Mouse (Mus musculus): ENCODE results near the gene Htra3. TPM values are rescaled to one million over a fixed set of nuclear protein-coding genes. Genes with fewer than 3 reads are reported as not detected.
A peak's percentile ranks its signal among the peaks of the same experiment; 100 is the strongest.

The Htra3 gene
- total RNA-seq, 2 experiments from 2014 or later = 35.0 to 71.4 TPM

DNA sequence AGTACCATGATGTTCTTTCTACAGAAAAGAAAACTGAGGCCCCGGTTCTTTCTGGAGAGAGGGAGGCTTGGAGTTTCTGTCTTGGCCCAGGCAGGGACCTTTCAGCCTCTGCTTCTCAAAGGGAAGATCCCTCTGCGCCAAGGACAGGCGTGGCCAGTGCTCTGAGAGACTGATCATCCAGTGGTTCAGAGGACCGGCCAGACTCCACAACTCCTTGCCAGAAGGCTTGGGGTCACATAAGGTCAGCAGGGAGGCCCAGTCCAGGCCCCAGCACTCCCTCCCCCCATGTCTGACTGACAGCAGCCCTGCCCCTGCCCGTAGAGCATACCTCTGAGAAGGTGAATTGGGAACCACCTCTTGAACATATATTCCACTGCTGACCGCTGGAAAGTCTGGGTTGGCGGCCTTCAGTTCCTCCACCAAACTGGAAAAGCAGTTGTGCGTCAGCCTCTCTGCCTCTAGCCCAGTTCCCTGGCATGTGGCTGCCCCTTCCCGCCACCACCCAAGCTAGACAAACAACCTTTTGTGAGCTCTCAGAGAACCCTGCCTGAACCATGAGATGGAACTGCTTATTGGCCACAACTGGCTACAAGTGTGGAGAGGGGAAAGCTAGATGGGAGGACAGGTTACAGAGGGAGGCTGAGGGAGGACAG is 25.7 kb downstream of the Htra3 start:
- DNase-seq = peak in 1 of 2 experiments; percentile 52

DNA sequence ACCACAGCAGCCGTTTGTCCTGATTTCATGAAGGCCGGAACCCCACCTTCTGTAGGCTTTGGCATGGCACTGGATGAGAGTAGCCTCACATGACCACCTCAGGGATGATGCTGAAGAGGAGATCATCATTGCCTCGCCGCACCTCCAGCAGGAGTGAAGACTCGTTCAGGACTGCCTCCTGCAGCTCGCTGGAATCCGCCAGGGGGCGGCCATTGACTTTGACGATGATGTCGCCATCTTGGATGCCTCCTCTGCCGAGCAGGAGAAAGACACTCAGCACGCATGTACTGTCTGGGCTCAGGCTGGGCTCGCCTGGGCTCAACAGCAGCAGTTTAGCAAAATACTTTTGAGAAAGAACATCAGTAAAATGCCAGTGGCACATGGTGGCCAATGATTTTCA is 26.7 kb downstream of the Htra3 start:
- DNase-seq = no peak

DNA sequence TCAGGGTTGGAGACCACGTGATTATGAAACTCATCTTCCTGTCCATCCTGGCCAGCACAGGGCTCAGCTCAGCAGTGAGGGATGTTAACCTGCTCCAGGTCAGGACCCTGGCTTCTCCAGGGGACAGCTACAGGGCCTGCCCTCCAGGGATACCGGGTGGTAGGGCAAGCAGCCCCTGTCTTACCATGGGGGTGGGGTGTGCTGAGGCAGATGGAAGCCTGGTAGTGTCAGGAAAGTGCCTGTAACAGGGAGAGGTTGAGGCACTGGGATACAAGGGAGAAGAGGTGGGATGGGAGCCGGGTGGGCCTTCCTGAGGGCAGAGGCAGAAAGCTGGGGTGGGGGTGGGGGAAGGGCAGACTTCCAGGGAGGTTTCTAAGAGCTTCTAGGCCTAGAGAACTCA is 27.3 kb downstream of the Htra3 start:
- DNase-seq = no peak

GRCm38 (mm10) chr5:35648230-35648629 is 31.4 kb downstream of the Htra3 start:
- DNase-seq = no peak

DNA sequence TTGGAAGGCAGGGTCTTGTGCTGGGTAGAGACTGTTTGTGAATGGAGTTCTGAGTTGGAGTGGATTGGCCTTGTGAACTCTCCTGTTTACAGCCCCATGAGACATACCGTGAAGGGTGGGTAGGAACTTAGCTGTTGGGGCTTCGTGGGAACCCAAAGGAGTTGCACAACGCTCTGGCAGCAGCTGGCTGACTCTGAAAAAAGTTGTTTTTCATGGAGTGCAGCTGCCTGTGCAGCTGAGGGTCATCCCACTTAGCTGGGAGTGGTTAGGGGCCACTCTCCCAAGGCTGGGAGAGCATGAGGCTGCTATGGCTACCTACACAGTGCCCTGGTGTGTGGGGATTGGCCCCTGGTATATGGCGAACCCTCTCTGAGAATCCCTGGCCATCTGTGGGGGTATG is 32.0 kb downstream of the Htra3 start:
- DNase-seq = peak; percentile 45 to 49

DNA sequence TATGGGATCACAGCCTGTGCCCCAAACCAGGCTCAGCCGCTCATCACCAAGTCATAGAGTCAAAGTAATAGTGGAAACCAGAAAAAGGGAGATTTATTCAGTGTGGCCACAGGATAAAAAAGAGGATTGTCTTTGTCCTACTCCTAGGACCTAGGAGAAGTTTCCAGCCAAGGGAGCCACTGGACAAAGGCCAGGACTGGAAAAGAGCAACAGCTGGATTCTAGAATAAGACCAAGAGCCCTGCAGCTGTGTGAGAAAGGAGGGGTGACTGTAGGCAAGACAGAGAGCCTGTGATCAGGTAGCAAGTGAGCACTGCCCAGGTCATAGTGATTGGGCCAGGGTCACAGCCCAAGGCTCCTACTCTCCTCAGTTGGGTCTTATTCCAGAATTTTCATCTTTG is 32.7 kb downstream of the Htra3 start:
- DNase-seq = no peak

DNA sequence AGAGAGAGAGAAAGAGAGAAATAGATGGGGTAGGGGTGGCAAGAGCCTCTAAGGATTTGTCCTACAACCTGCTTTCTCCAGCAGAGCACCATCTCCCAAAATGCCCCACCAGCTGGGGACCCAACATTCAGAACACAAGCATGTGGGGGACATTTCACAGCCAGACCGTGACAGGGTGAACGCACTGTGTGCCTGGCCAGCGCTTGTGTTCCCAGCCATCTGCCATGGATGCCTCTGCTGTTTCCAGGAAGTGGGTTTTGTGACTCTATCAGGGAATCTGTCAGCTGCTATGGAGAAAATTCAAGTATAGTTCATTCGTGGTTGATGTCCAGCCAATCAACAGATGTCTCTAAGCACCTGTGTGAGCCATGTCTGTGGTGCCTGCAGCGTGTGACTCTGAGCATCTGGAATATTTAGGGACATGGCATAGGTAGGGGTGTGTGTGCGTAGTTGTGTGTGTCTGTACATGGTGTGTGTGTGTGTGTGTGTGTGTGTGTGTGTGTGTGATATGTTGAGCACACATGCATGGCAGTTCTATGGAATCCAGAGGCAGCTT is 33.6 kb downstream of the Htra3 start:
- DNase-seq = no peak

- no peak for DNase-seq
Observed at GRCm38 (mm10) chr5:35644082-35644481, 35.5 kb downstream of the Htra3 start.

DNA sequence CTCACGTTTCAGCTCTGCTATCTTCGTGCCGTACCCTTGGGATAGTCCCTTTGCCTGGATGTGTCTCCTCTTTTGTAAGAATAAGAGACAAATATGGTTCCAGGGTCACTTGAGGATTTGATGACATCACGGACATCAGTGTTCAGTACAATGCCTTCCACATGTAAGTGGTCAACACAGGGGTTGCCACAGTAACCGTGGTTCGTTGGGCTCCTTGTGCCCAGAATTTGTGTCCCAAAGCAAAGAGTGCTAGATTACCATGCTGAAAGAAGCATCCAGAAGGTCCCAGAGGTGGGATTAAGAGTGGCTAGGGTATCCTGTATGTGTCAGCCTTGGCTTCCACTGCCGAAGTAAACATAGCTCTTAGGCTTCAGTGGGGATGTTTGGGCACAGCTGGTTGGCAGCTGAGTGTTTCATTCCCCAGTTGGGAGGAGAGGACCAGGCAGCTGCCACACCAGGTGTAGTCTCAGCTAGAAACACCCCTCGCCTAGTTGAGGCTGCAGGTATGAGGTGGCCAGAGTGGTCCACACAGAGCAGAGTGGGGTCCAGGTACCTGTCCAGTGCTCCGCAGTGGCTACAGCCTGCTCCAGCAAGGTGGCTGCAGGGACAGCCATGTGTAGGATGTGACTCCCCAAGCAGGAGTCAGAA is 36.1 kb downstream of the Htra3 start:
- no peak for DNase-seq

GRCm38 (mm10) chr5:35641961-35642584 is 37.5 kb downstream of the Htra3 start:
- no peak for DNase-seq

DNA sequence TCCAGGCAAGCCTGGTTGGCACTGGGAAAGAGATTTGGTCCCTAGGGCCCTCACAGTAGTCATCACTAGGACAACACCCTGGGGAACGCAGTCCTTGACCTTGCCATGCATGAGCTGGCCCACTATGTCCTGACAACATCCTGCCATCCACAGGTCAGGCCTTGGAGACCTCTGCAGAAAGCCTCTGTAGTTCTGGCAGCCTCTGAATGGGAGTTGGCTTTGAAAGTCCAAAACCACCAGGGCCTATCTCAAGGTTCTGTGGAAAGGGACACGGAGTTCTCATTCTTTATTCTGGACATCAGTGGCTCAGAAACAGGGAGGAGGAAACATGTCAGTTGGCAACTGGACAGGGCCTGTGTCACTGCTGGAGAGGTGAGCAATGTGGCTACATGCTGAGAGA is 43.6 kb downstream of the Htra3 start:
- peak; percentile 84 to 86 for DNase-seq

- peak in 1 of 2 experiments; percentile 34 for DNase-seq
Observed at GRCm38 (mm10) chr5:35632841-35633240, 46.7 kb downstream of the Htra3 start.

- DNase-seq = no peak
Observed at GRCm38 (mm10) chr5:35631755-35632154, 47.8 kb downstream of the Htra3 start.

DNA sequence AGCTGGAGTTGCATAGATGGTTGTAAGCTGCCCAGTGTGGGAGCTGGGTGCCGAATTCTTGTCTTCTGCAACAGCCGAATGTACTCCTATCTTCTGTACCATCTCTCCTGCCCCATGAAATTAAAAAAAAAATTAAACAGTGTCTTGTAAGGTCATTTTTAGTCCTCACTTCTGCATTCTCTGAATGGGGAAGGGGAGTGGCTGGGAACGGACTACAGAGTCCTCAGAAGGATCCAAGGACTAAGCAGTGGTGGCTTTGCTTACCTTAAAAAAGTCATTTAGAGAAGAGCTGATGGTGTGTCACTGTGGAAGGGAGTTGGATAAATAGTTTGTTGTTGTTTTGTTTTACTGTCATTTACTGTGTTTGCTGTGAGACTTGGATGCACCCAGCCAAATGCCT is 48.4 kb downstream of the Htra3 start:
- DNase-seq = no peak

DNA sequence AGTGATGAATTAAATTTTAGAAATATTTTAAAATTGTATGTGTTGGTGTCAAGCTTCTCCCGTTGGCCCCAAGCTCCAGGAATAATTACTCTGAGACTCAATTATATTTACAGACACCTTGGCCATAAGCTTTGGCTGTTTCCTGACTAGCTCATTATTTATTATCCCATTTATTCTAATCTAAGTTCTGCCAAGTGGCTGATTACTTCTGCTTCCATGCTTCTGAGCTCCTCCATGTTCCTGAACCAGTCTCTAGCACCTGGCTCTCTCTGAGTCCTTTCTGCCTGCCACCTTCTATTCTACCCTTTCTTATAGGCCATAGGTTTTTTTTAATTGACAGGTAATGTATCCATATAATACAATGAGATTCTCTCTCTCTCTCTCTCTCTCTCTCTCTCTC is 48.9 kb downstream of the Htra3 start:
- no peak for DNase-seq

- DNase-seq = no peak
Observed at GRCm38 (mm10) chr5:35629333-35629732, 50.2 kb downstream of the Htra3 start.

DNA sequence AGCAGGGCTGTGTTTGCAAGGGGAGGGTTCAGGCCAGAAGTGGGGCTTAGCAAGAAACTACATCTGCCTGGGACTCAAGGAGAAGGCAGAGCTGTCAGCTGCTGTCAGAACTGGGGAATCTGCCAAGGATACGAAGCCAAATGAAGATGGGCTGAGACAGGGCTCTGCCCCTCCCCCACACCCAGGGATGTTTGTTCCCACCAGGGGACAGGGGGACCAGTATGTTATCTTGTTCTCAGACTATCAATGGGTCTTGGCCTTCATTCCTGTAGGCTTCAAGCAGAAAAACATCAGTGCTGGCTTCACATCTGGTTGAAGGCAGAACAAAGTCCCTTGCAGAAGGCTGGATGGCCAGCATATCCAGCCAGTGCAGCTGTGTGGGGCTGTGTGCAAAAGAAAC is 50.9 kb downstream of the Htra3 start:
- DNase-seq = peak in 1 of 2 experiments; percentile 53

- no peak for DNase-seq
Observed at GRCm38 (mm10) chr5:35627307-35627840, 52.2 kb downstream of the Htra3 start.

DNA sequence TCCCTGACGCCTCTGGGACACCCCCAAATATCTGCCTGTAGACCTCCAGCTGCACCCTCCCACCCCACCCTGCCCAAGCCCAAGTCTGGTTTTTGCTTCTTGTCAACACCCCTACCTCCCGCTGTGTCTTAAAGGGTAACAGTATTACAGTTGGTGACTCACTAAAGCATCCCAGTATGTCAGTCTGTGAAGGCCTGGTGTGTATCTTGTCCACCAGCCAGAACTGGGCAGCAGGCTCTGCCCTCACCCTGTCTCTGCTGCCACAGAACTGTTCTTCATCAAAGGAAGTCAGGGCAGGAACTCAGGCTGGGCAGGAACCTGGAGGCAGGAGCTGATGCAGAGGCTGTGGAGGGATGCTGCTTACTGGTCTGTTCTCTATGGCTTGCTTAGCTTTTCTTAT is 53.2 kb downstream of the Htra3 start:
- DNase-seq = peak in 1 of 2 experiments; percentile 35

DNA sequence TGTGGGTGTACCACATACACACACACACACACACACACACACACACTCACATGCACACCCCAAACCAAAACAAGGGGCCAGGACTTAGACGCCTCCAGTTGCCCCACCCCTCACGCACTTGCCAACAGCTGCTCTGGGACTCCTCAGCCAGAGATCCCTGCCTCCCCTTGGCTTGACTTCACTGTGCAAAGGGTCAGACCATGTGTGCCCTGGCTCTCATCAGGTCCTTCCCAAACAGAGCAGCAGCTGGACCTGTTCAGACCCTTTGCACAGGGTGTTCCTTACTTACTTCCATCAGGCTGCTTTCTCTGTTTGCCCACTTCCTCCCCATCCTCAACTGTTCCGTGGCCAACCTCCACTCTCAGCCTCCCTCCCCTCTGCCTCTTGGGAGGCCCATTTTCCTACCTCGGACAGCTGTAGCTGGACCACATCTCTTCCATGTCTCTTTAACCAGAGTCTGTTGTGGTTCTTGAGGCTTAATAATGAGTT is 54.8 kb downstream of the Htra3 start:
- DNase-seq = peak in 1 of 2 experiments; percentile 60

GRCm38 (mm10) chr5:35623831-35624230 is 55.8 kb downstream of the Htra3 start:
- DNase-seq = no peak

GRCm38 (mm10) chr5:35621114-35621513 is 58.5 kb downstream of the Htra3 start:
- DNase-seq = no peak

GRCm38 (mm10) chr5:35616943-35617342 is 62.6 kb downstream of the Htra3 start:
- no peak for DNase-seq
